Mouse (Mus musculus) CH12.LX (cell line): ENCODE data around the gene Rmnd1. TPM values are rescaled to one million over a fixed set of nuclear protein-coding genes. Genes with fewer than 3 reads are reported as not detected.

Experiments
- DNase-seq: peaks from one replicate; pipeline ENCODE4 v3.0.0-alpha.2; 2013; ENCODE audit errors: extremely low read depth
- H3K27ac ChIP-seq: 2 replicates; pipeline ENCODE4 v1.5.1; 2012; ENCODE audit warnings: low read depth, mild to moderate bottlenecking, control low read depth, moderate library complexity; ENCODE audit not compliant: insufficient read depth
- H3K27me3 ChIP-seq: replicated peaks from 2 replicates; pipeline ENCODE3; 2012; ENCODE audit warnings: inconsistent platforms
- H3K36me3 ChIP-seq, 2 experiments: replicated peaks in 1 of 2; 2 replicates each; pipeline versions ENCODE3 to v1.6.1; 2012; ENCODE audit warnings: inconsistent platforms in 1 of 2, low read length in 1 of 2, mild to moderate bottlenecking in 1 of 2, mixed read lengths in 1 of 2, moderate library complexity in 1 of 2; ENCODE audit not compliant: control insufficient read depth in 1 of 2, insufficient read depth in 1 of 2
- H3K4me1 ChIP-seq, 2 experiments: 2 replicates each; pipeline ENCODE4 v1.6.1; 2012; ENCODE audit warnings: inconsistent platforms in 1 of 2, moderate library complexity in 1 of 2; ENCODE audit not compliant: insufficient read depth in 2 of 2, control insufficient read depth in 1 of 2
- H3K4me2 ChIP-seq: 2 replicates; pipeline ENCODE4 v1.6.1; 2012; ENCODE audit warnings: low read depth, mild to moderate bottlenecking, control low read depth; ENCODE audit not compliant: poor library complexity, insufficient read depth, severe bottlenecking
- H3K4me3 ChIP-seq, 3 experiments: fragments of 150-350 bp in 1 of 3; sonication (generic) in 1 of 3; replicated peaks in 1 of 3; 2 replicates each; pipeline versions ENCODE3 to v1.5.1; 2011 to 2012; ENCODE audit warnings: low read depth in 2 of 3, low read length in 2 of 3, mild to moderate bottlenecking in 2 of 3, moderate library complexity in 2 of 3, control low read depth in 1 of 3, improper control_type of control experiment in 1 of 3, inconsistent platforms in 1 of 3, mixed read lengths in 1 of 3; ENCODE audit not compliant: poor library complexity in 1 of 3
- H3K79me2 ChIP-seq: replicated peaks from 2 replicates; pipeline ENCODE4 v1.6.1; 2012; ENCODE audit warnings: mild to moderate bottlenecking, moderate library complexity; ENCODE audit not compliant: control insufficient read depth, poor library complexity, insufficient read depth, severe bottlenecking; ENCODE audit errors: extremely low read depth
- H3K9ac ChIP-seq: 2 replicates; pipeline ENCODE4 v1.6.1; 2012; ENCODE audit warnings: low read depth, mild to moderate bottlenecking, control low read depth, moderate library complexity; ENCODE audit not compliant: insufficient read depth
- H3K9me3 ChIP-seq: replicated peaks from 2 replicates; pipeline ENCODE3; 2012; ENCODE audit warnings: low read length, inconsistent platforms, mixed read lengths
- BHLHE40 ChIP-seq: IDR thresholded peaks from 2 replicates; pipeline ENCODE4 v1.6.1; 2011; ENCODE audit warnings: mild to moderate bottlenecking, low read depth, low read length, improper control_type of control experiment
- CHD1 ChIP-seq: IDR thresholded peaks from 2 replicates; pipeline ENCODE4 v1.6.1; 2012; ENCODE audit warnings: low read depth, low read length, improper control_type of control experiment, inconsistent platforms
- CTCF ChIP-seq, 2 experiments: IDR thresholded peaks in 1 of 2; conservative IDR thresholded peaks in 1 of 2; 2 replicates each; pipeline ENCODE4 v1.5.1; 2011 to 2012; ENCODE audit warnings: low read depth in 2 of 2, low read length in 2 of 2, improper control_type of control experiment in 1 of 2, inconsistent platforms in 1 of 2, mild to moderate bottlenecking in 1 of 2, moderate library complexity in 1 of 2
- E2F4 ChIP-seq: IDR thresholded peaks from 2 replicates; pipeline ENCODE4 v1.6.1; 2011; ENCODE audit warnings: low read depth, low read length, improper control_type of control experiment; ENCODE audit not compliant: insufficient replicate concordance
- HCFC1 ChIP-seq: IDR thresholded peaks from 2 replicates; pipeline ENCODE4 v1.6.1; 2012; ENCODE audit warnings: low read depth, mild to moderate bottlenecking, inconsistent platforms, low read length, improper control_type of control experiment
- IRF4 ChIP-seq: IDR thresholded peaks from 2 replicates; pipeline ENCODE4 v1.6.1; 2014; ENCODE audit warnings: low read depth, mild to moderate bottlenecking, inconsistent platforms, low read length, improper control_type of control experiment
- JUN ChIP-seq: IDR thresholded peaks from 2 replicates; pipeline ENCODE4 v1.6.1; 2011; ENCODE audit warnings: low read depth, mild to moderate bottlenecking, low read length, improper control_type of control experiment, moderate library complexity; ENCODE audit not compliant: insufficient read depth
- KAT2A ChIP-seq: IDR thresholded peaks from 2 replicates; pipeline ENCODE4 v1.6.1; 2012; ENCODE audit warnings: low read length, improper control_type of control experiment, inconsistent platforms; ENCODE audit not compliant: insufficient replicate concordance
- MEF2A ChIP-seq: IDR thresholded peaks from 2 replicates; pipeline ENCODE4 v1.6.1; 2014; ENCODE audit warnings: low read depth, mild to moderate bottlenecking, inconsistent platforms, low read length, improper control_type of control experiment, borderline replicate concordance
- MXI1 ChIP-seq: IDR thresholded peaks from 2 replicates; pipeline ENCODE4 v1.6.1; 2011; ENCODE audit warnings: mild to moderate bottlenecking, low read depth, low read length, improper control_type of control experiment
- MYC ChIP-seq: IDR thresholded peaks from 2 replicates; pipeline ENCODE4 v1.6.1; 2011; ENCODE audit warnings: low read depth, mild to moderate bottlenecking, improper control_type of control experiment, low read length
- NELFE ChIP-seq: IDR thresholded peaks from 2 replicates; pipeline ENCODE4 v1.6.1; 2011; ENCODE audit warnings: low read depth, low read length, improper control_type of control experiment
- PAX5 ChIP-seq: IDR thresholded peaks from 2 replicates; pipeline ENCODE4 v1.6.1; 2012; ENCODE audit warnings: low read length, inconsistent platforms, mixed read lengths
- POLR2A ChIP-seq: IDR thresholded peaks from 2 replicates; pipeline ENCODE4 v1.6.1; 2011; ENCODE audit warnings: low read depth, mild to moderate bottlenecking, improper control_type of control experiment, low read length
- POLR2AphosphoS2 ChIP-seq: IDR thresholded peaks from 2 replicates; pipeline ENCODE4 v1.6.1; 2011; ENCODE audit warnings: low read depth, low read length, improper control_type of control experiment
- RAD21 ChIP-seq: IDR thresholded peaks from 2 replicates; pipeline ENCODE4 v1.6.1; 2011; ENCODE audit warnings: low read depth, mild to moderate bottlenecking, low read length, improper control_type of control experiment, moderate library complexity
- SIN3A ChIP-seq: IDR thresholded peaks from 2 replicates; pipeline ENCODE4 v1.6.1; 2012; ENCODE audit warnings: low read length, improper control_type of control experiment, inconsistent platforms
- TBP ChIP-seq: conservative IDR thresholded peaks from 2 replicates; pipeline ENCODE4 v1.6.1; 2011; ENCODE audit warnings: low read depth, low read length, improper control_type of control experiment
- USF2 ChIP-seq: conservative IDR thresholded peaks from 2 replicates; pipeline ENCODE4 v1.6.1; 2011; ENCODE audit warnings: low read depth, low read length, improper control_type of control experiment
- ZKSCAN1 ChIP-seq: IDR thresholded peaks from 2 replicates; pipeline ENCODE4 v1.6.1; 2012; ENCODE audit warnings: low read depth, inconsistent platforms, low read length, improper control_type of control experiment, borderline replicate concordance
- dilution Hi-C: fragments of 300-500 bp; cut with MboI; formaldehyde crosslinking; loops from 2 replicates; pipeline ENCODE4 v1.14.3; 2020; ENCODE audit warnings: low sequenced_read_pairs; ENCODE audit not compliant: extremely low pct_unique_long_range_greater_than_20kb, extremely low pct_ligation_motif_present
- in situ Hi-C: fragments of 300-500 bp; cut with MboI; formaldehyde crosslinking; loops from 3 replicates; pipeline ENCODE4 v1.14.3; 2019; ENCODE audit warnings: low sequenced_read_pairs, low pct_ligation_motif_present, low pct_unique_long_range_greater_than_20kb, mixed read lengths
- polyA plus RNA-seq: library from polyadenylated mRNA; unstranded; fragments of >175 nt; gene quantifications from 2 replicates; pipeline ENCODE4 v1.2.1, GENCODE M21; 2012; ENCODE audit warnings: low read depth; ENCODE audit not compliant: insufficient read length
- total RNA-seq, 2 experiments: library from RNA; depleted of rRNA; stranded (reverse); fragments of 300-350 nt in 1 of 2; fragments of >200 nt in 1 of 2; gene quantifications; 2 replicates each; pipeline ENCODE4 v1.2.3; 2012 to 2014

The Rmnd1 gene
- total and polyA plus RNA-seq, 3 experiments, result 29.1 to 44.4 (median 43.6) TPM

GRCm38 (mm10) chr10:4481695-4482094 is 49.5 kb upstream of the Rmnd1 start:
- H3K9me3 ChIP-seq, result peaks cover 9% of the 10 kb centered on the region
- H3K9ac ChIP-seq, result no peak overlapping the region
- H3K36me3 ChIP-seq, result no peaks in the 10 kb centered on the region
- no peak overlapping the region for H3K4me3 ChIP-seq
- no peak overlapping the region for H3K4me2 ChIP-seq
- in situ Hi-C loops (no loop called here), dilution Hi-C loops (no loop called here)
- TF ChIP-seq POLR2A, result no peak
- no peak for TF ChIP-seq JUN
- TF ChIP-seq HCFC1, result no peak
- no peak for TF ChIP-seq MXI1
- no peak for TF ChIP-seq CTCF (conservative IDR thresholded peaks at IDR 0.05 in 1 of 2, IDR thresholded peaks at IDR 0.05 in 1 of 2; ENCODE audit: low read depth in 2 of 2, low read length in 2 of 2)
- no peak for TF ChIP-seq MYC
- no peak for TF ChIP-seq ZKSCAN1
- no peak for TF ChIP-seq CHD1
- no peak for TF ChIP-seq TBP
- TF ChIP-seq E2F4, result no peak
- no peak for TF ChIP-seq SIN3A
- no peak for TF ChIP-seq IRF4
- DNase-seq, result no peak
- H3K27ac ChIP-seq, result no peak overlapping the region
- no peaks in the 10 kb centered on the region for H3K27me3 ChIP-seq
- H3K79me2 ChIP-seq, result no peaks in the 10 kb centered on the region
- H3K4me1 ChIP-seq, result peaks cover 3 to 8% of the 10 kb centered on the region in 2 experiments; a peak in 3 of 4 replicates

GRCm38 (mm10) chr10:4480929-4481328 is 48.7 kb upstream of the Rmnd1 start:
- DNase-seq, result no peak
- peaks cover 9% of the 10 kb centered on the region for H3K9me3 ChIP-seq
- dilution Hi-C loops (no loop called here), in situ Hi-C loops (no loop called here)
- H3K79me2 ChIP-seq, result no peaks in the 10 kb centered on the region
- H3K27ac ChIP-seq, result no peak overlapping the region
- no peak overlapping the region for H3K4me3 ChIP-seq
- H3K36me3 ChIP-seq, result no peaks in the 10 kb centered on the region
- no peak overlapping the region for H3K4me2 ChIP-seq
- no peaks in the 10 kb centered on the region for H3K27me3 ChIP-seq
- peaks cover 3 to 8% of the 10 kb centered on the region in 2 experiments; a peak in 3 of 4 replicates for H3K4me1 ChIP-seq
- no peak for TF ChIP-seq CHD1
- TF ChIP-seq MEF2A, result no peak
- no peak for TF ChIP-seq USF2
- H3K9ac ChIP-seq, result no peak overlapping the region

DNA sequence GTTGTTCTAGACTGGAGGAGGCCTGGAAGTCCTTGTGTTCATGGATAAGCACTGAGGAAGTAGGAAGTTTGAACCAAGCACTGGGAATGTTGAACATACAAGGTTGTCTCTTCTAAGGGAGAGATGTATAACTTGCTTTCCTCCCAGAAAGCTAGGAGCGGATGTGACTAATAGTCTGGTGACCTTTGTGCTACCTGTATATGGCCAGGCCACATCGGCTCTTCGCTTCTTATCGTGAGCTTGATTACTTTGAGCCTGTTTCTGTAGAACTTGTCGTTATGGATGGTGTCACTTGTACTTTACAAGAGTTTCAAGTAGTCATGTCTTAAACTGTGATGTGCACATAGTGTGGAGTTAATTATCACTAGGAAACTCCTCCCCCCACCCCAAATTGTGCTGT is 44.4 kb upstream of the Rmnd1 start:
- TF ChIP-seq RAD21 (no peak), NELFE (no peak), POLR2AphosphoS2 (no peak), E2F4 (no peak), IRF4 (no peak), PAX5 (no peak), KAT2A (no peak), BHLHE40 (no peak)
- no peak overlapping the region for H3K4me2 ChIP-seq
- H3K9ac ChIP-seq, result no peak overlapping the region
- H3K27me3 ChIP-seq, result no peaks in the 10 kb centered on the region
- H3K9me3 ChIP-seq, result no peaks in the 10 kb centered on the region
- no peak overlapping the region for H3K27ac ChIP-seq
- no peak for DNase-seq
- H3K79me2 ChIP-seq, result no peaks in the 10 kb centered on the region
- dilution Hi-C loops (no loop called here), in situ Hi-C loops (no loop called here)
- no peak overlapping the region for H3K4me3 ChIP-seq
- no peaks in the 10 kb centered on the region for H3K36me3 ChIP-seq
- no peaks in the 10 kb centered on the region for H3K4me1 ChIP-seq
